Comparison of ENCODE assay signal across 11 mouse cellular contexts in the genomic region with DNA sequence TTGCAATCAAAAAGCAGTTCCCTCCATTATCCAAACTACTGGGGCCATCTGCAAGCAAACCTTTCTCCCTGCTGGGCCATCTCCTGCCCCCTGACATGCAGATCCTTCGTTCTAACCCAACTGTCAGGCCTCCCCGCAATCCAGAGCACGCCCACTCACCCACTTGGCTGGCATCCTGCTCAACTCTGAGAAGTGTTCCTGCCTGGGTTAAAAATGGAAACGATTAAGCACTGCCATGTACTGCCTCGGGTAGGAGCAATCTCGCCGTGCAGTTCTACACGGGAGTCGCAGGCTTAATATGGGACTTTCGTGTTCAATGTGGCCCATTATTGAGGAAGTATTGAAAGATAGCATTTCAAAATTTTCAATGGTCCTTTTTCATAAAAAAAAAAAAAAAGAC. TPM values are rescaled to one million over a fixed set of nuclear protein-coding genes. Genes with fewer than 3 reads are reported as not detected.
A peak's percentile ranks its signal among the peaks of the same experiment; 100 is the strongest.
DNase-seq lines count a peak whose midpoint lies in the region; ATAC-seq lines count a peak whose summit lies in the region.
"Had no signal": no experiment of that assay in that cellular context is flagged by ENCODE, and none has a peak within 500 bp of the region (broad histone marks: within the 10 kb centered on the region; RNA-seq: fewer than 3 reads in every experiment).

No protein-coding gene starts in this region.

- peak; percentile 30 to 50 for DNase-seq in cerebellum, postnatal 10 days
- no peak for DNase-seq in cerebellum, postnatal 36 days
- peak; percentile 25 to 40 for DNase-seq in heart, postnatal 36 days
- DNase-seq in left cerebral cortex, adult 9 months (ENCODE audit: low spot score in 2 of 2) = peak; percentile 39 to 63
- DNase-seq in kidney, adult 11 months = no peak
- no peak for DNase-seq in yolk sac, embryonic 10.5 days (ENCODE audit: low spot score)
- DNase-seq in lung, postnatal 36 days = no peak
- DNase-seq: lung, embryonic 14.5 days had no signal

- intact Hi-C loops in heart, postnatal 36 days (cut with DNase I) = loop anchor here (2.0 kb wide), 1 partner anchor 43 kb away; no protein-coding TSS in a partner anchor

- 0 out of 2 replicates have a peak, but pooled peaks have one; percentile 18 for ATAC-seq in common myeloid progenitor, adult 5-6 weeks (replicated peaks; ENCODE audit: low read depth, poor library complexity, severe bottlenecking)
- ATAC-seq: midbrain, embryonic 16.5 days had no signal

RNA-seq across cellular contexts. Expression of gene Slc24a4, which starts 11.2 kb away (rescaled TPM):
- not detected in 2 replicates for total RNA-seq in common myeloid progenitor, adult 5-6 weeks (2017)
- total RNA-seq in heart, postnatal 36 days (2021) = 1 to 10 TPM; 1.3 to 2.0 TPM
- total RNA-seq: neutrophil, adult 5-6 weeks had no signal

Comparison
In these comparisons a context has a peak if more than half of its experiments do, and no peak if none do; other contexts are left out.
1. DNase-seq: peak in cerebellum, postnatal 10 days (2 of 2), heart, postnatal 36 days (2 of 2) and left cerebral cortex, adult 9 months (2 of 2); none in cerebellum, postnatal 36 days (0 of 2), kidney, adult 11 months (single experiment), yolk sac, embryonic 10.5 days (single experiment) and lung, postnatal 36 days (single experiment).